Mouse (Mus musculus): Measurements from ENCODE around the gene Gm12258.

GRCm38 (mm10) chr11:58903511-58904409, 56.8 kb downstream of the Gm12258 start, which contains the start of gene Zfp39:
- TF ChIP-seq CTCF (IDR thresholded peaks at IDR 0.05; ENCODE audit: insufficient read depth, low read depth, low read length) (no peak), POLR2A (IDR thresholded peaks at IDR 0.05; ENCODE audit: insufficient read depth, low read depth, low read length) (peak; percentile 76)
